Mouse (Mus musculus): ENCODE data around the gene Echs1. TPM values are rescaled to one million over a fixed set of nuclear protein-coding genes. Genes with fewer than 3 reads are reported as not detected.

Echs1 gene
- total and polyA plus RNA-seq, 3 experiments, result 43.3 to 72.0 (median 47.8) TPM

GRCm38 (mm10) chr7:140101498-140101897 is 14.8 kb downstream of the Echs1 start:
- Histone ChIP-seq H3K79me2 (replicated peaks; ENCODE audit: control insufficient read depth, extremely low read depth, insufficient read depth, poor library complexity, severe bottlenecking) (no peaks in the 10 kb centered on the region), H3K9me3 (replicated peaks; ENCODE audit: low read length) (no peaks in the 10 kb centered on the region), H3K36me3 (replicated peaks in 1 of 2; ENCODE audit: control insufficient read depth in 1 of 2, insufficient read depth in 1 of 2, low read length in 1 of 2) (peaks cover 9 to 20% of the 10 kb centered on the region in 2 experiments), H3K27me3 (replicated peaks) (no peaks in the 10 kb centered on the region), H3K9ac (ENCODE audit: insufficient read depth, low read depth) (no peak overlapping the region), H3K4me1 (ENCODE audit: control insufficient read depth in 1 of 2, insufficient read depth in 2 of 2) (peaks cover 0 to 6% of the 10 kb centered on the region in 2 experiments; a peak in 1 of 4 replicates), H3K27ac (ENCODE audit: insufficient read depth, low read depth) (no peak overlapping the region), H3K4me2 (ENCODE audit: insufficient read depth, low read depth, poor library complexity, severe bottlenecking) (no peak overlapping the region), H3K4me3 (replicated peaks in 1 of 3; ENCODE audit: low read depth in 2 of 3, low read length in 2 of 3, poor library complexity in 1 of 3) (no peak overlapping the region)
- in situ Hi-C loops (cut with MboI; ENCODE audit: low pct_ligation_motif_present, low pct_unique_long_range_greater_than_20kb, low sequenced_read_pairs) (no loop called here), dilution Hi-C loops (cut with MboI; ENCODE audit: extremely low pct_ligation_motif_present, extremely low pct_unique_long_range_greater_than_20kb, low sequenced_read_pairs) (no loop called here)
- DNase-seq (ENCODE audit: extremely low read depth), result no peak
- no peak for TF ChIP-seq JUND (conservative IDR thresholded peaks at IDR 0.05; ENCODE audit: low read depth, low read length)
- TF ChIP-seq MXI1 (IDR thresholded peaks at IDR 0.05; ENCODE audit: low read depth, low read length), result no peak
- no peak for TF ChIP-seq JUN (IDR thresholded peaks at IDR 0.05; ENCODE audit: insufficient read depth, low read depth, low read length)
- no peak for TF ChIP-seq ETS1 (conservative IDR thresholded peaks at IDR 0.05; ENCODE audit: low read depth, low read length)
- no peak for TF ChIP-seq ZMIZ1 (IDR thresholded peaks at IDR 0.05; ENCODE audit: low read depth, low read length)

GRCm38 (mm10) chr7:140098466-140098865 is 17.8 kb downstream of the Echs1 start:
- Histone ChIP-seq H3K27me3 (replicated peaks) (no peaks in the 10 kb centered on the region), H3K4me2 (ENCODE audit: insufficient read depth, low read depth, poor library complexity, severe bottlenecking) (no peak overlapping the region), H3K9ac (ENCODE audit: insufficient read depth, low read depth) (no peak overlapping the region), H3K36me3 (replicated peaks in 1 of 2; ENCODE audit: control insufficient read depth in 1 of 2, insufficient read depth in 1 of 2, low read length in 1 of 2) (no peaks in the 10 kb centered on the region), H3K9me3 (replicated peaks; ENCODE audit: low read length) (no peaks in the 10 kb centered on the region), H3K27ac (ENCODE audit: insufficient read depth, low read depth) (no peak overlapping the region), H3K4me3 (replicated peaks in 1 of 3; ENCODE audit: low read depth in 2 of 3, low read length in 2 of 3, poor library complexity in 1 of 3) (no peak overlapping the region), H3K4me1 (ENCODE audit: control insufficient read depth in 1 of 2, insufficient read depth in 2 of 2) (peaks cover 0 to 10% of the 10 kb centered on the region in 2 experiments; a peak in 1 of 4 replicates), H3K79me2 (replicated peaks; ENCODE audit: control insufficient read depth, extremely low read depth, insufficient read depth, poor library complexity, severe bottlenecking) (no peaks in the 10 kb centered on the region)
- dilution Hi-C loops (cut with MboI; ENCODE audit: extremely low pct_ligation_motif_present, extremely low pct_unique_long_range_greater_than_20kb, low sequenced_read_pairs) (no loop called here), in situ Hi-C loops (cut with MboI; ENCODE audit: low pct_ligation_motif_present, low pct_unique_long_range_greater_than_20kb, low sequenced_read_pairs) (loop anchor here (5.0 to 25.0 kb wide), 2 partner anchors 39 to 739 kb away; partner anchors contain the start of genes Mtg1, Odf3, Scgb1c1 and Urah)
- DNase-seq (ENCODE audit: extremely low read depth), result no peak
- TF ChIP-seq POLR2A (IDR thresholded peaks at IDR 0.05; ENCODE audit: low read depth, low read length) (no peak), MAX (IDR thresholded peaks at IDR 0.05; ENCODE audit: low read length) (no peak), CTCF (conservative IDR thresholded peaks at IDR 0.05 in 1 of 2, IDR thresholded peaks at IDR 0.05 in 1 of 2; ENCODE audit: low read depth in 2 of 2, low read length in 2 of 2) (no peak), BHLHE40 (IDR thresholded peaks at IDR 0.05; ENCODE audit: low read depth, low read length) (no peak), ZKSCAN1 (IDR thresholded peaks at IDR 0.05; ENCODE audit: borderline replicate concordance, low read depth, low read length) (no peak), HCFC1 (IDR thresholded peaks at IDR 0.05; ENCODE audit: low read depth, low read length) (no peak), ZNF384 (IDR thresholded peaks at IDR 0.05; ENCODE audit: low read depth, low read length) (no peak), SIN3A (IDR thresholded peaks at IDR 0.05; ENCODE audit: low read length) (no peak), MAZ (IDR thresholded peaks at IDR 0.05; ENCODE audit: low read depth, low read length) (no peak)

- no peak overlapping the region for H3K27ac ChIP-seq (ENCODE audit: insufficient read depth, low read depth)
- in situ Hi-C loops (cut with MboI; ENCODE audit: low pct_ligation_motif_present, low pct_unique_long_range_greater_than_20kb, low sequenced_read_pairs) (loop anchor here (5.0 to 25.0 kb wide), 2 partner anchors 41 to 741 kb away; partner anchors contain the start of genes Mtg1, Odf3, Scgb1c1 and Urah), dilution Hi-C loops (cut with MboI; ENCODE audit: extremely low pct_ligation_motif_present, extremely low pct_unique_long_range_greater_than_20kb, low sequenced_read_pairs) (no loop called here)
- H3K4me2 ChIP-seq (ENCODE audit: insufficient read depth, low read depth, poor library complexity, severe bottlenecking), result no peak overlapping the region
- no peaks in the 10 kb centered on the region for H3K79me2 ChIP-seq (replicated peaks; ENCODE audit: control insufficient read depth, extremely low read depth, insufficient read depth, poor library complexity, severe bottlenecking)
- TF ChIP-seq MAFK (IDR thresholded peaks at IDR 0.05; ENCODE audit: insufficient replicate concordance, low read length), result no peak
- no peak for TF ChIP-seq USF2 (conservative IDR thresholded peaks at IDR 0.05; ENCODE audit: low read depth, low read length)
- no peak for TF ChIP-seq POLR2AphosphoS2 (IDR thresholded peaks at IDR 0.05; ENCODE audit: low read depth, low read length)
- H3K36me3 ChIP-seq (replicated peaks in 1 of 2; ENCODE audit: control insufficient read depth in 1 of 2, insufficient read depth in 1 of 2, low read length in 1 of 2), result no peaks in the 10 kb centered on the region
- no peak overlapping the region for H3K9ac ChIP-seq (ENCODE audit: insufficient read depth, low read depth)
- H3K27me3 ChIP-seq (replicated peaks), result no peaks in the 10 kb centered on the region
- H3K9me3 ChIP-seq (replicated peaks; ENCODE audit: low read length), result no peaks in the 10 kb centered on the region
- DNase-seq (ENCODE audit: extremely low read depth), result no peak
- H3K4me1 ChIP-seq (ENCODE audit: control insufficient read depth in 1 of 2, insufficient read depth in 2 of 2), result peaks cover 0 to 10% of the 10 kb centered on the region in 2 experiments; a peak in 1 of 4 replicates
- no peak overlapping the region for H3K4me3 ChIP-seq (replicated peaks in 1 of 3; ENCODE audit: low read depth in 2 of 3, low read length in 2 of 3, poor library complexity in 1 of 3)
Measured at GRCm38 (mm10) chr7:140096055-140096454, 20.2 kb downstream of the Echs1 start.

Measured in CH12.LX (cell line).